Mouse (Mus musculus): Measurements from ENCODE around the gene RPS10-NUDT3. TPM values are rescaled to one million over a fixed set of nuclear protein-coding genes. Genes with fewer than 3 reads are reported as not detected.

The RPS10-NUDT3 gene
- polyA plus RNA-seq (2015; fragmentation: Nextera tagmentation; extraction: Ambion mirVana): not detected in 2 replicates

DNA sequence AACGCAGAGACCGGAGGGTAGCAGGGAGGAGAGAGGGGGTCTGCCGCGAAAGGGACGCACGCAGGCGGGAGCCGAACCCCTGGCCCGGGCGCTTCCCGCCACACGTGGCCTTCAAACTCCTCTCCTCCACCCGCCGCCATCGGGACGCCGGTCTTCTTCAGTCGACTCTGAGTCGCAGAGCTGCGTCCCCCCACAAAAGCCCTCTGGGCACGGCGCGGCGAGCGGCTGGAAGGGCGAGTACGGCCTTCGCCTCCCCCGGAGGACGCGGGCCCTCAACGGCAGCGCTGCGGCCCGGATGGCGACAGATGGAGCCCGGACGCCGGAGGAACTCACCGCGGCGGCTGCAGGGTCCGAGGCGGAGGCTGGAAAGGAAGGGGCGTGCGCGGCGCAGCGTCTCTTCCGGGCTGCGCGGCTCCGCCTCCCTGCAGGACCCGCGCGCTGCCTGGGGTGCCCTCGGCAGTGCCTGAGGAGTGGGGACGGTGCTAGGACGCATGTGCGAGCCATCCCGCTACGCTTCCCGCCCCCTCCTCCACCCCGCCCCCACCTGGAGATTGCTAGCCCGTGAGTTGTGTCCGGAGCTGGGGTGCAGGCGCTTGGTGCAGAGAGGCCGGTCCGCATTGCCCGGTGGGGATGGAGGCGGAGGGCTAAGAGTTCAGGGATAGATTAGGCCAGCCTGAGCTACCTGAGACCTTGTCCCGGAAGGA lies at the start of gene RPS10-NUDT3:
Gene RPS10-NUDT3, minus strand, starts transcription at position 352 of the 704 bp plus-strand sequence.
- H3K27ac ChIP-seq: peak within 1 kb of the TSS; percentile 90
- H3K36me3 ChIP-seq: peaks cover 38% of the 10 kb centered on the region
- WGBS: under 1% methylated on average over 67 of the region's 72 CpGs
- H3K4me3 ChIP-seq (replicated peaks): peak within 1 kb of the TSS; percentile 82
- peak within 1 kb of the TSS; percentile 77 for H3K4me2 ChIP-seq (replicated peaks)
- ATAC-seq: peak; percentile 98
- H3K27me3 ChIP-seq: no peaks in the 10 kb centered on the region
- H3K9me3 ChIP-seq: no peaks in the 10 kb centered on the region
- H3K9ac ChIP-seq (replicated peaks): peak within 1 kb of the TSS; percentile 98
- H3K4me1 ChIP-seq (replicated peaks): peaks cover 35% of the 10 kb centered on the region

- 40% methylated on average over 11 of the region's 11 CpGs for WGBS
- H3K27me3 ChIP-seq: peaks cover 13% of the 10 kb centered on the region; the same call in 1 of the 2 replicates
- H3K4me1 ChIP-seq (replicated peaks): peaks cover 28% of the 10 kb centered on the region
- no peak overlapping the region for H3K4me2 ChIP-seq (replicated peaks)
- peak; percentile 72 for ATAC-seq
- peak overlapping the region; percentile 74 for H3K27ac ChIP-seq
- H3K9me3 ChIP-seq: no peaks in the 10 kb centered on the region
- no peaks in the 10 kb centered on the region for H3K36me3 ChIP-seq
- no peak overlapping the region for H3K4me3 ChIP-seq (replicated peaks)
- no peak overlapping the region for H3K9ac ChIP-seq (replicated peaks)
These were observed 44.1 kb upstream of the RPS10-NUDT3 start for GRCm38 (mm10) chr17:27678924-27679813.

DNA sequence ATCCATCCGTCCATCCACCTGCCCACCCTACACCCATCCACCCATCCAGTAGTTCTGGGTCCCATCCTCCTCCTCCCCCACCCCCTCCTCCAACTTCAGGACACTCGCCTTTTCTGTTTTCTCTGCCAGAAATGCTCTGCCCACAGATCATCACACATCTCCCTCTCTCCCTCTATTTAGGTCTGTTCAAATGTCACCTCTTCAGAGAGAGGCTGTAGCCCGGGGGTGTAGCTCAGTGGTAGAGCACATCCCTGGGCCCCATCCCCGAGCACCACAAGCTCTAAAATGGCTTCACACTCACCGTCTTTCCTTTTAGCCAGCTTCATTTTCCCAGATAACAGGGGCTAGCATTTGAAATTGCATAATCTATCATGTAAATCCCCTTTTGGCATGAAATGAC lies 42.7 kb upstream of the RPS10-NUDT3 start:
- Histone ChIP-seq H3K4me1 (replicated peaks) (peaks cover 28% of the 10 kb centered on the region), H3K4me2 (replicated peaks) (no peak overlapping the region), H3K36me3 (no peaks in the 10 kb centered on the region), H3K27ac (peak overlapping the region; percentile 74; the same call in 1 of the 2 replicates), H3K9me3 (no peaks in the 10 kb centered on the region), H3K27me3 (0 out of 2 replicates have a peak, but pooled peaks cover 1% of the 10 kb centered on the region), H3K9ac (replicated peaks) (no peak overlapping the region), H3K4me3 (replicated peaks) (no peak overlapping the region)
- WGBS: 80% methylated on average over 5 of the region's 5 CpGs
- ATAC-seq: no peak

- Histone ChIP-seq H3K9ac (replicated peaks) (no peak overlapping the region), H3K4me2 (replicated peaks) (no peak overlapping the region), H3K4me3 (replicated peaks) (no peak overlapping the region), H3K27ac (0 out of 2 replicates have a peak overlapping the region, but pooled peaks have one; percentile 7), H3K27me3 (no peaks in the 10 kb centered on the region), H3K9me3 (no peaks in the 10 kb centered on the region), H3K36me3 (no peaks in the 10 kb centered on the region), H3K4me1 (replicated peaks) (peaks cover 28% of the 10 kb centered on the region)
- WGBS: 51% methylated on average over 7 of the region's 7 CpGs
- no peak for ATAC-seq
These were observed 41.2 kb upstream of the RPS10-NUDT3 start for GRCm38 (mm10) chr17:27676270-27676669.

- H3K27me3 ChIP-seq: no peaks in the 10 kb centered on the region
- no peak overlapping the region for H3K9ac ChIP-seq (replicated peaks)
- H3K9me3 ChIP-seq: no peaks in the 10 kb centered on the region
- peaks cover 28% of the 10 kb centered on the region for H3K4me1 ChIP-seq (replicated peaks)
- H3K36me3 ChIP-seq: no peaks in the 10 kb centered on the region
- H3K27ac ChIP-seq: no peak overlapping the region
- H3K4me2 ChIP-seq (replicated peaks): no peak overlapping the region
- 72% methylated on average over 9 of the region's 9 CpGs for WGBS
- ATAC-seq: no peak
- H3K4me3 ChIP-seq (replicated peaks): no peak overlapping the region
These were observed 40.4 kb upstream of the RPS10-NUDT3 start for GRCm38 (mm10) chr17:27675453-27675852.

- no peaks in the 10 kb centered on the region for H3K9me3 ChIP-seq
- H3K4me2 ChIP-seq (replicated peaks): no peak overlapping the region
- H3K36me3 ChIP-seq: no peaks in the 10 kb centered on the region
- no peak overlapping the region for H3K27ac ChIP-seq
- no peak overlapping the region for H3K4me3 ChIP-seq (replicated peaks)
- WGBS: 74% methylated on average over 7 of the region's 7 CpGs
- no peaks in the 10 kb centered on the region for H3K27me3 ChIP-seq
- peaks cover 14% of the 10 kb centered on the region for H3K4me1 ChIP-seq (replicated peaks)
- H3K9ac ChIP-seq (replicated peaks): no peak overlapping the region
- no peak for ATAC-seq
These were observed 38.9 kb upstream of the RPS10-NUDT3 start for GRCm38 (mm10) chr17:27673945-27674344.

DNA sequence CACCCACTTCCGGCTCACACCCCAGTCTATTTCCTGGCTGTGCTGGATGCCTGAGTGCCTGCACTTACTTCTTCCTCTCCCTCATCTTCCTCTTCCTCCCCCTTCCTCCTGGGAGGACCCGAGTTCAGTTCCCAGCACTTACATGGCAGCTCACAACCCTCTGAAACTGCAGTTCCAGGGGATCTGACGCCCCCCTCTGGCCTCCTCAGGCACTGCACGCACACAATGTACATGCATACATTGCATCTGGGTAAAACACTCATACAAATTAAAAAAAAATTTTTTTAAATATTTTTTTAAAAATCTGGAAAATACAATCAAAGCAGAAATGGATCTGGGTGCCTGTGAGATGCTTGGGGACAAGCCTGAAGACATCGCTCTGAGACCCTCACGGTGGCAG lies 36.7 kb upstream of the RPS10-NUDT3 start:
- ATAC-seq: no peak
- 88% methylated on average over 6 of the region's 6 CpGs for WGBS
- H3K27me3 ChIP-seq: no peaks in the 10 kb centered on the region
- H3K4me3 ChIP-seq (replicated peaks): no peak overlapping the region
- no peak overlapping the region for H3K27ac ChIP-seq
- H3K9me3 ChIP-seq: no peaks in the 10 kb centered on the region
- no peaks in the 10 kb centered on the region for H3K36me3 ChIP-seq
- H3K4me1 ChIP-seq (replicated peaks): peaks cover 6% of the 10 kb centered on the region
- H3K9ac ChIP-seq (replicated peaks): no peak overlapping the region
- no peak overlapping the region for H3K4me2 ChIP-seq (replicated peaks)

GRCm38 (mm10) chr17:27658767-27659166 lies 23.7 kb upstream of the RPS10-NUDT3 start:
- Histone ChIP-seq H3K36me3 (no peaks in the 10 kb centered on the region), H3K4me1 (replicated peaks) (peaks cover 18% of the 10 kb centered on the region), H3K4me2 (replicated peaks) (no peak overlapping the region), H3K9ac (replicated peaks) (no peak overlapping the region), H3K27ac (no peak overlapping the region), H3K9me3 (no peaks in the 10 kb centered on the region), H3K27me3 (peaks cover 27% of the 10 kb centered on the region), H3K4me3 (replicated peaks) (no peak overlapping the region)
- no peak for ATAC-seq
- 78% methylated on average over 7 of the region's 7 CpGs for WGBS

GRCm38 (mm10) chr17:27657123-27657522 lies 22.1 kb upstream of the RPS10-NUDT3 start:
- no peak for ATAC-seq
- H3K9me3 ChIP-seq: no peaks in the 10 kb centered on the region
- no peak overlapping the region for H3K9ac ChIP-seq (replicated peaks)
- H3K4me2 ChIP-seq (replicated peaks): no peak overlapping the region
- H3K4me1 ChIP-seq (replicated peaks): peaks cover 18% of the 10 kb centered on the region
- no peak overlapping the region for H3K27ac ChIP-seq
- 82% methylated on average over 8 of the region's 8 CpGs for WGBS
- H3K36me3 ChIP-seq: no peaks in the 10 kb centered on the region
- no peak overlapping the region for H3K4me3 ChIP-seq (replicated peaks)
- H3K27me3 ChIP-seq: peaks cover 27% of the 10 kb centered on the region

DNA sequence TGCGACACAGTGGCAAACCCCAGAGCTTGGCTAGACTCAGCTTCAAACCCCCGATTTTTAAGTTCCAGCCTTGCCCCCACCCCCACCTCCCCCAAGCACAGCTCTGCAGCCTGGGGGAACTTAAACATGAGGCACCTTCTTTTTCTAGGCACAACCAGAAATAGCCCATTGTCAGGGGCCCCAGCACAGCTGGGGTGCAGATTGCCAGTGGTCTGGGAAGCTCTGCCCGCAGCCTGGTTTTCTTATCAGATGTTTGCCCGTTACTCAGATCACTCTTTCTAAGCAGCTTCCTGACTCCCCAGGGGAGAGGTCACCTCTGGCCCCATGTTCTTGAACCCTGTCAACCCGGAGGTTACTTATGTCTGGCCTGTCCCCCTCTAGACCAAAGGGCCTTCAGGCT lies 21.4 kb upstream of the RPS10-NUDT3 start:
- no peak for ATAC-seq
- Histone ChIP-seq H3K4me2 (replicated peaks) (peak overlapping the region; percentile 87), H3K27ac (no peak overlapping the region), H3K4me3 (replicated peaks) (peak overlapping the region; percentile 62), H3K36me3 (no peaks in the 10 kb centered on the region), H3K4me1 (replicated peaks) (peaks cover 18% of the 10 kb centered on the region), H3K9ac (replicated peaks) (peak overlapping the region; percentile 78), H3K9me3 (no peaks in the 10 kb centered on the region), H3K27me3 (peaks cover 27% of the 10 kb centered on the region)
- WGBS: 26% methylated on average over 5 of the region's 5 CpGs

GRCm38 (mm10) chr17:27656011-27656399 lies 21.0 kb upstream of the RPS10-NUDT3 start:
- ATAC-seq: peak; percentile 16; the same call in 1 of the 2 replicates
- H3K9me3 ChIP-seq: no peaks in the 10 kb centered on the region
- peak overlapping the region; percentile 87 for H3K4me2 ChIP-seq (replicated peaks)
- no peaks in the 10 kb centered on the region for H3K36me3 ChIP-seq
- H3K4me1 ChIP-seq (replicated peaks): peaks cover 18% of the 10 kb centered on the region
- 3% methylated on average over 14 of the region's 14 CpGs for WGBS
- peak overlapping the region; percentile 78 for H3K9ac ChIP-seq (replicated peaks)
- no peak overlapping the region for H3K27ac ChIP-seq
- H3K4me3 ChIP-seq (replicated peaks): peak overlapping the region; percentile 62
- peaks cover 27% of the 10 kb centered on the region for H3K27me3 ChIP-seq

Data from midbrain, embryonic 13.5 days (tissue).